Mouse (Mus musculus): ENCODE results near the gene 1700080E11Rik. TPM values are rescaled to one million over a fixed set of nuclear protein-coding genes. Genes with fewer than 3 reads are reported as not detected.
"Not testable (repeated sequence)": the region's sequence is repeated elsewhere in the genome, so short reads cannot be mapped to it uniquely, and the experiment has no call there.

The 1700080E11Rik gene
- polyA plus RNA-seq, 1 experiment from 2014 or later: not detected

DNA sequence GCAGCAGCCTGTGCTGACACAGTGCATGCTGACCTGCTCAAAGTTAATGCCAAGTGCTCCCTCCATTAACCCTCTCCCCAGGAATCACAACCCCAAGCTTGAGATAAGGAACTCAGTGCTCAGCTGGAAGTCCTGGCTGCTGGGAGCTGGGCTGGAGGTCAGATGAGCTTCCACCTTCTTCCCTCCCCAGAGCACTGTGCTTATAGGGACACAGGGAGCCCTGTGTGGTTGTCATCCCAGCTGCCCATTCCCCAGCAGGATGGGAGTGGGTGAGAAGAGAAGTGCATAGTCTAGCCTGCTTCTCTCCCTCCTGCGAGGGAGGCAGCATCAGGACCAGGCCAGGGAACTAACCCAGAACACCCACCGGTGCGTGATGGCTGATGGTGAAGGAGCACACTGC, 19.7 kb downstream of the 1700080E11Rik start:
- H3K9me3 ChIP-seq (ENCODE audit: control insufficient read depth, low read length); DNase-seq (ENCODE audit: low spot score); H3K4me1 ChIP-seq (ENCODE audit: control insufficient read depth, insufficient read depth, low read length); H3K27me3 ChIP-seq (ENCODE audit: control insufficient read depth, insufficient read depth, low read length); H3K4me3 ChIP-seq (ENCODE audit: low read depth, low read length); H3K36me3 ChIP-seq (ENCODE audit: control insufficient read depth, insufficient read depth, low read length); H3K4me2 ChIP-seq (ENCODE audit: low read depth); H3K27ac ChIP-seq (ENCODE audit: low read depth, low read length); ATAC-seq (ENCODE audit: insufficient read depth, low FRiP score, low TSS enrichment); H3K9ac ChIP-seq (ENCODE audit: low read length): not testable (repeated sequence)
- WGBS: 80% methylated on average over 3 of the region's 3 CpGs

DNA sequence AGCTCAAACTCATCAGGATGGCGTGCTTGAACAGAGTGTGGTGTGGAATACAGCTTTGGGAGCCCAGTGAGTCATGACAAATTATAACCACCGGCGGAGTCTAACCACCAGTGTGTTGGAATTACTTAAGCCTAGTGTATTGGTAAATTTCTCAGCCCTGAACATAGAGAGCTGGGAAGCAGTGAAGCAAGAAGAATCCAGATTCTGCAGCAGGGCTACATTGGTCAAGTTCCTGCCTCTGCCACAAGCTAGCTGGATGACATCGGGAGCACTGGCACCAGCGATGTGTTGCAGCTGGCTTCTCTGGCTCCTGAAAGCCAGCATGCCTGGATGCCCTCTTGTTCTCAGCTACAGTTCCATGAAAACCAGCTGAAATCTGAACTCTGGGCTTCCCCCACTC, 41.0 kb downstream of the 1700080E11Rik start:
- Histone ChIP-seq H3K27ac (ENCODE audit: low read depth, low read length) (no peak overlapping the region), H3K4me2 (ENCODE audit: low read depth) (no peak overlapping the region), H3K4me3 (ENCODE audit: low read depth, low read length) (no peak overlapping the region), H3K36me3 (ENCODE audit: control insufficient read depth, insufficient read depth, low read length) (no peaks in the 10 kb centered on the region), H3K4me1 (ENCODE audit: control insufficient read depth, insufficient read depth, low read length) (no peaks in the 10 kb centered on the region), H3K27me3 (ENCODE audit: control insufficient read depth, insufficient read depth, low read length) (no peaks in the 10 kb centered on the region), H3K9ac (ENCODE audit: low read length) (no peak overlapping the region), H3K9me3 (ENCODE audit: control insufficient read depth, low read length) (no peaks in the 10 kb centered on the region)
- no peak for ATAC-seq (ENCODE audit: insufficient read depth, low FRiP score, low TSS enrichment)
- WGBS: 93% methylated on average over 5 of the region's 5 CpGs
- DNase-seq (ENCODE audit: low spot score): no peak

DNA sequence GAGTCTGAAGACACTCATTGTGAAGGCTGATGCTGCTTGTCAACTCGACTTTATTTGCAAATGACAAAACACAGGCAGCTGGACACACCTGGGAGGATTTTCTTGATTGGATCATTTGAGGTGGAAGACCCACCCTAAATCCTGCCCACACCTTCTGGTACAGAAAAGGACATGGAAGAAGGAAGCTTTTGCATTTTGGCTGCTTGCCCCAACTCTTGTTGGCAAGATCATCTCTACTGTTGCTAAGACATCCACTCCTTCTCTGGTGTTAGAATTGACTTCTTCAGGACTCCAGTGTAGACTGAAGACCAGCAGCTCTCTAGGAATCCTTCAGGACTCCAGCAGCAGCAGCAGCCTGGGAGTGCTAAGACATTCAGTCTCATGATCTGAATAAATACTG, 43.0 kb downstream of the 1700080E11Rik start:
- H3K4me2 ChIP-seq (ENCODE audit: low read depth): no peak overlapping the region
- no peaks in the 10 kb centered on the region for H3K9me3 ChIP-seq (ENCODE audit: control insufficient read depth, low read length)
- ATAC-seq (ENCODE audit: insufficient read depth, low FRiP score, low TSS enrichment) (no peak), DNase-seq (ENCODE audit: low spot score) (no peak)
- H3K27ac ChIP-seq (ENCODE audit: low read depth, low read length): no peak overlapping the region
- no peaks in the 10 kb centered on the region for H3K36me3 ChIP-seq (ENCODE audit: control insufficient read depth, insufficient read depth, low read length)
- peaks cover 2% of the 10 kb centered on the region; the same call in 1 of the 2 replicates for H3K4me1 ChIP-seq (ENCODE audit: control insufficient read depth, insufficient read depth, low read length)
- WGBS: 70% methylated on average over 1 of the region's 1 CpGs
- no peaks in the 10 kb centered on the region for H3K27me3 ChIP-seq (ENCODE audit: control insufficient read depth, insufficient read depth, low read length)
- H3K9ac ChIP-seq (ENCODE audit: low read length): no peak overlapping the region
- no peak overlapping the region for H3K4me3 ChIP-seq (ENCODE audit: low read depth, low read length)

DNA sequence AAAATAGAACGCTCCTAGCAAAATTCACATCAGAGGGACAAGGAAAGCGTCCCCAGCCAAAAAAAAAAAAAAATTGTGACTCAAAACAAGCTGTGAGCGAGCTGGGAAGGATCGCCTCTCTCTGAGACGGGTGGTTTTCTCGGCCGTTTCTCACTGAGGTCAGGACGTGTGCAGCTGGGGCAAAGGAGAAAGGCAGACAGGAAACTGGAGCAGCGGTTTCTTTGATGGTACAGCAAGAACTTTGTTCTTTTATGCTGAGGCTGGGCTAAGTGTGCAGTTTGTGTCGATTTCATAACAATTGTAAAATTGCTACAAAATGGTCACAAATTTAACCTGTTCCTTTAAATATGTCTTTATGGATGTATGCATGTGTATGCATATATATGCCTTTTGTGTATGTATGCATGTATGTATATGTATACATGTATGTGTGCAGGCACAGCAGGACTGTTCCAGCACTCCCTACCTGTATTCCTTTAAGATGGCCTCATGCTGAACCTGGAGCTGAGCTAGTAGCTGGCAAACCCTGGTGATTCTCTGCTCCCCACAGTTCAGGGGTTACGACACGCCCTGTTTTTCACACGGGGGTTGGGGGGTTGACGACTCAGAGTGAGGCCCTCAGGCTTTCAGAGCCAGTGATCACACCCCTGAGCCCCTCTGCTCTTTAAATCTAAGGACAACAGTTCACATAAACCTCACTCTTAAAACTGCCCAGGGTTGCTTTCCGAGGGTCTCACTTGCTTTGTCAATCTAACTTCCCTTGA, 43.9 kb downstream of the 1700080E11Rik start:
- 68% methylated on average over 15 of the region's 15 CpGs for WGBS
- H3K4me2 ChIP-seq (ENCODE audit: low read depth): no peak overlapping the region
- H3K9ac ChIP-seq (ENCODE audit: low read length): no peak overlapping the region
- no peaks in the 10 kb centered on the region for H3K9me3 ChIP-seq (ENCODE audit: control insufficient read depth, low read length)
- H3K4me1 ChIP-seq (ENCODE audit: control insufficient read depth, insufficient read depth, low read length): peaks cover 2% of the 10 kb centered on the region; the same call in 1 of the 2 replicates
- no peak overlapping the region for H3K4me3 ChIP-seq (ENCODE audit: low read depth, low read length)
- H3K27ac ChIP-seq (ENCODE audit: low read depth, low read length): no peak overlapping the region
- DNase-seq (ENCODE audit: low spot score): no peak
- H3K27me3 ChIP-seq (ENCODE audit: control insufficient read depth, insufficient read depth, low read length): no peaks in the 10 kb centered on the region
- H3K36me3 ChIP-seq (ENCODE audit: control insufficient read depth, insufficient read depth, low read length): no peaks in the 10 kb centered on the region
- no peak for ATAC-seq (ENCODE audit: insufficient read depth, low FRiP score, low TSS enrichment)

Other genes with a start within 250 kb of the 1700080E11Rik start
- 119 and 123 TPM in 2 replicates for gene Mrpl3, start 91.9 kb downstream of the 1700080E11Rik start, polyA plus RNA-seq (2014; fragmentation: Nextera tagmentation; extraction: Ambion mirVana)
- 16.2 and 16.8 TPM in 2 replicates for gene Nudt16, start 13.3 kb downstream of the 1700080E11Rik start, polyA plus RNA-seq (2014; fragmentation: Nextera tagmentation; extraction: Ambion mirVana)

Data from neural tube, embryonic 11.5 days (tissue).